Mouse (Mus musculus): ENCODE results near the gene Lin9.
"Not testable (repeated sequence)": the region's sequence is repeated elsewhere in the genome, so short reads cannot be mapped to it uniquely, and the experiment has no call there.

Lin9 gene

GRCm38 (mm10) chr1:180641137-180641517 lies at the start of gene Lin9:
TSS of gene Lin9 (plus strand) at chr1:180641150.
- peak; percentile 91 for DNase-seq

- no peak for DNase-seq
Observed at GRCm38 (mm10) chr1:180600578-180600977, 40.4 kb upstream of the Lin9 start.

- DNase-seq: no peak
Observed at GRCm38 (mm10) chr1:180601806-180602205, 39.1 kb upstream of the Lin9 start.

GRCm38 (mm10) chr1:180604579-180604978 lies 36.4 kb upstream of the Lin9 start:
- peak; percentile 77 to 79 for DNase-seq

GRCm38 (mm10) chr1:180606106-180606505 lies 34.8 kb upstream of the Lin9 start:
- no peak for DNase-seq

- DNase-seq: peak in 1 of 2 experiments; percentile 21
Observed at GRCm38 (mm10) chr1:180606796-180607577, 34.0 kb upstream of the Lin9 start.

GRCm38 (mm10) chr1:180607578-180607879 lies 33.4 kb upstream of the Lin9 start:
- no peak for DNase-seq

- DNase-seq: not testable (repeated sequence)
Observed at GRCm38 (mm10) chr1:180611842-180612241, 29.1 kb upstream of the Lin9 start.

GRCm38 (mm10) chr1:180616762-180617161 lies 24.2 kb upstream of the Lin9 start:
- no peak for DNase-seq

GRCm38 (mm10) chr1:180622389-180622788 lies 18.6 kb upstream of the Lin9 start:
- DNase-seq: no peak

- no peak for DNase-seq
Observed at GRCm38 (mm10) chr1:180623911-180624310, 17.0 kb upstream of the Lin9 start.

- DNase-seq: no peak
Observed at GRCm38 (mm10) chr1:180626141-180626540, 14.8 kb upstream of the Lin9 start.

- DNase-seq: not testable (repeated sequence)
Observed at GRCm38 (mm10) chr1:180637796-180638195, 3.2 kb upstream of the Lin9 start.

- no peak for DNase-seq
Observed at GRCm38 (mm10) chr1:180639416-180640401, 1.2 kb upstream of the Lin9 start.

- no peak for DNase-seq
Observed at GRCm38 (mm10) chr1:180640605-180641125, 285 bp upstream of the Lin9 start.

- DNase-seq: peak in 1 of 2 experiments; percentile 28
Observed at GRCm38 (mm10) chr1:180641518-180642227, 723 bp downstream of the Lin9 start.

GRCm38 (mm10) chr1:180642228-180642564 lies 1.2 kb downstream of the Lin9 start:
- DNase-seq: no peak

GRCm38 (mm10) chr1:180691284-180691683 lies 50.3 kb downstream of the Lin9 start:
- no peak for DNase-seq

GRCm38 (mm10) chr1:180696626-180697352 lies 55.8 kb downstream of the Lin9 start, which contains the start of gene Mixl1:
TSS of gene Mixl1 (minus strand) at chr1:180697034.
- no peak for DNase-seq

GRCm38 (mm10) chr1:180698063-180698462 lies 57.1 kb downstream of the Lin9 start:
- no peak for DNase-seq

GRCm38 (mm10) chr1:180703400-180703799 lies 62.5 kb downstream of the Lin9 start:
- DNase-seq: no peak

- DNase-seq: no peak
Observed at GRCm38 (mm10) chr1:180707368-180707767, 66.4 kb downstream of the Lin9 start.
